Mouse (Mus musculus): ENCODE data around the gene Wdr63.

- TF ChIP-seq POLR2A (IDR thresholded peaks at IDR 0.05; ENCODE audit: extremely low read depth, insufficient read depth, low read length) (no peak), CTCF (IDR thresholded peaks at IDR 0.05; ENCODE audit: low read depth, low read length) (no peak)
Observed at GRCm38 (mm10) chr3:146134834-146135233, 26.9 kb upstream of the Wdr63 start.

All from liver, adult 2 months (tissue).